Mouse (Mus musculus) midbrain, postnatal 0 days (tissue): ENCODE measurements around the gene Cntn4. TPM values are rescaled to one million over a fixed set of nuclear protein-coding genes. Genes with fewer than 3 reads are reported as not detected.

Source experiments
- ATAC-seq: fragments of 200-750 bp; cut with Nextera tagmentation; 2 replicates; pipeline ENCODE4 v1.8.0; 2017; ENCODE audit warnings: moderate number of reproducible peaks, mild to moderate bottlenecking, moderate TSS enrichment, moderate library complexity; ENCODE audit not compliant: low FRiP score
- DNase-seq: peaks from one replicate; pipeline ENCODE4 v3.0.0-alpha.2; 2015; ENCODE audit warnings: low spot score
- H3K27ac ChIP-seq: fragments of 300-500 bp; sonication (generic); 2 replicates; pipeline ENCODE4 v1.5.1; 2014; ENCODE audit warnings: low read depth, mild to moderate bottlenecking, low read length, mixed read lengths
- H3K27me3 ChIP-seq: fragments of 300-500 bp; sonication (generic); 2 replicates; pipeline ENCODE4 v1.6.1; 2014; ENCODE audit warnings: low read length, control low read depth, mixed read lengths; ENCODE audit not compliant: insufficient read depth
- H3K36me3 ChIP-seq: fragments of 300-500 bp; sonication (generic); 2 replicates; pipeline ENCODE4 v1.6.1; 2014; ENCODE audit warnings: low read length, control low read depth, mixed read lengths; ENCODE audit not compliant: insufficient read depth
- H3K4me1 ChIP-seq: fragments of 300-500 bp; sonication (generic); 2 replicates; pipeline ENCODE4 v1.6.1; 2014; ENCODE audit warnings: mild to moderate bottlenecking, control low read depth, antibody characterized with exemption, low read length, mixed read lengths; ENCODE audit not compliant: insufficient read depth
- H3K4me2 ChIP-seq: fragments of 300-500 bp; sonication (generic); 2 replicates; pipeline ENCODE4 v1.6.1; 2014; ENCODE audit warnings: low read depth, mild to moderate bottlenecking, low read length, mixed read lengths; ENCODE audit not compliant: poor library complexity, severe bottlenecking
- H3K4me3 ChIP-seq: fragments of 300-500 bp; sonication (generic); 2 replicates; pipeline ENCODE4 v1.5.1; 2014; ENCODE audit warnings: low read depth, mild to moderate bottlenecking, low read length, moderate library complexity
- H3K9ac ChIP-seq: fragments of 300-500 bp; sonication (generic); replicated peaks from 2 replicates; pipeline ENCODE4 v1.6.1; 2014; ENCODE audit warnings: mild to moderate bottlenecking, low read length, moderate library complexity, mixed read lengths; ENCODE audit not compliant: poor library complexity, severe bottlenecking
- H3K9me3 ChIP-seq: fragments of 300-500 bp; sonication (generic); 2 replicates; pipeline ENCODE4 v1.6.1; 2016; ENCODE audit warnings: low read length, control low read depth
- CTCF ChIP-seq: IDR thresholded peaks from 2 replicates; pipeline ENCODE4 v1.5.1; 2016; ENCODE audit warnings: antibody characterized with exemption, mild to moderate bottlenecking
- WGBS: fragments of 180-500 bp; shearing (Covaris S2); extraction: QIAGEN DNeasy Blood & Tissue Kit; methylation state at CpG from one replicate; pipeline ENCODE4 v1.1.7; 2014; 5-methylcytosine and 5-hydroxymethylcytosine counted together
- polyA plus RNA-seq: library from polyadenylated mRNA; unstranded; fragments of >200 nt; fragmentation: Nextera tagmentation; extraction: Ambion mirVana; gene quantifications from 2 replicates; pipeline ENCODE4 v1.2.1, GENCODE M21; 2015
- total RNA-seq: library from RNA; depleted of rRNA; stranded (reverse); fragments of >200 nt; gene quantifications from 2 replicates; pipeline ENCODE4 v1.2.3, GENCODE M21; 2014

The Cntn4 gene
- total and polyA plus RNA-seq, 2 experiments from 2014 or later, result 22.3 to 28.5 TPM

GRCm38 (mm10) chr6:106207401-106207800 lies 529.9 kb downstream of the Cntn4 start:
- Histone ChIP-seq H3K27me3 (no peaks in the 10 kb centered on the region), H3K9me3 (no peaks in the 10 kb centered on the region), H3K4me3 (no peak overlapping the region), H3K4me1 (no peaks in the 10 kb centered on the region), H3K4me2 (no peak overlapping the region), H3K36me3 (no peaks in the 10 kb centered on the region), H3K9ac (no peak overlapping the region), H3K27ac (no peak overlapping the region)
- DNase-seq (no peak), ATAC-seq (no peak)
- no peak for TF ChIP-seq CTCF

- Histone ChIP-seq H3K4me3 (no peak overlapping the region), H3K4me1 (no peaks in the 10 kb centered on the region), H3K4me2 (no peak overlapping the region), H3K27ac (no peak overlapping the region), H3K27me3 (no peaks in the 10 kb centered on the region), H3K9ac (no peak overlapping the region), H3K9me3 (no peaks in the 10 kb centered on the region), H3K36me3 (no peaks in the 10 kb centered on the region)
- no peak for TF ChIP-seq CTCF
- no peak for ATAC-seq
- WGBS, result 91% methylated on average over 4 of the region's 4 CpGs
- DNase-seq, result no peak
Observed at GRCm38 (mm10) chr6:106213071-106213470, 535.6 kb downstream of the Cntn4 start.

GRCm38 (mm10) chr6:106237046-106237948 lies 559.8 kb downstream of the Cntn4 start:
- no peak for ATAC-seq

GRCm38 (mm10) chr6:106241553-106241952 lies 564.1 kb downstream of the Cntn4 start:
- no peaks in the 10 kb centered on the region for H3K9me3 ChIP-seq
- DNase-seq (no peak), ATAC-seq (no peak)
- H3K9ac ChIP-seq, result no peak overlapping the region
- no peak overlapping the region for H3K4me2 ChIP-seq
- no peak for TF ChIP-seq CTCF
- 0 out of 2 replicates have a peak, but pooled peaks cover 3% of the 10 kb centered on the region for H3K4me1 ChIP-seq
- no peak overlapping the region for H3K4me3 ChIP-seq
- WGBS, result 71% methylated on average over 1 of the region's 1 CpGs
- no peak overlapping the region for H3K27ac ChIP-seq
- H3K36me3 ChIP-seq, result no peaks in the 10 kb centered on the region
- H3K27me3 ChIP-seq, result no peaks in the 10 kb centered on the region

More at GRCm38 (mm10) chr6:106237046-106237948, 559.8 kb downstream of the Cntn4 start:
- H3K4me3 ChIP-seq, result no peak overlapping the region
- H3K9me3 ChIP-seq, result no peaks in the 10 kb centered on the region
- no peaks in the 10 kb centered on the region for H3K36me3 ChIP-seq
- no peak for TF ChIP-seq CTCF
- no peak overlapping the region for H3K4me2 ChIP-seq
- 0 out of 2 replicates have a peak, but pooled peaks cover 3% of the 10 kb centered on the region for H3K4me1 ChIP-seq
- no peak overlapping the region for H3K27ac ChIP-seq
- no peak overlapping the region for H3K9ac ChIP-seq
- DNase-seq, result peak; percentile 15
- 58% methylated on average over 12 of the region's 12 CpGs for WGBS
- no peaks in the 10 kb centered on the region for H3K27me3 ChIP-seq

GRCm38 (mm10) chr6:106263396-106263795 lies 585.9 kb downstream of the Cntn4 start:
- WGBS, result 86% methylated on average over 3 of the region's 3 CpGs
- Histone ChIP-seq H3K4me1 (no peaks in the 10 kb centered on the region), H3K36me3 (no peaks in the 10 kb centered on the region), H3K9me3 (no peaks in the 10 kb centered on the region), H3K4me2 (no peak overlapping the region), H3K27me3 (no peaks in the 10 kb centered on the region), H3K9ac (no peak overlapping the region), H3K27ac (no peak overlapping the region), H3K4me3 (no peak overlapping the region)
- TF ChIP-seq CTCF, result no peak
- DNase-seq, result peak; percentile 32
- ATAC-seq, result no peak

GRCm38 (mm10) chr6:106265487-106265886 lies 588.0 kb downstream of the Cntn4 start:
- Histone ChIP-seq H3K9me3 (no peaks in the 10 kb centered on the region), H3K4me2 (no peak overlapping the region), H3K9ac (no peak overlapping the region), H3K27me3 (no peaks in the 10 kb centered on the region), H3K27ac (no peak overlapping the region), H3K4me3 (no peak overlapping the region), H3K36me3 (no peaks in the 10 kb centered on the region), H3K4me1 (no peaks in the 10 kb centered on the region)
- 84% methylated on average over 3 of the region's 3 CpGs for WGBS
- no peak for TF ChIP-seq CTCF
- no peak for ATAC-seq
- no peak for DNase-seq
